Mouse (Mus musculus): Measurements from ENCODE around the gene Fst. TPM values are rescaled to one million over a fixed set of nuclear protein-coding genes. Genes with fewer than 3 reads are reported as not detected.

The Fst gene
- polyA plus RNA-seq, 1 experiment, result 5.7 TPM

DNA sequence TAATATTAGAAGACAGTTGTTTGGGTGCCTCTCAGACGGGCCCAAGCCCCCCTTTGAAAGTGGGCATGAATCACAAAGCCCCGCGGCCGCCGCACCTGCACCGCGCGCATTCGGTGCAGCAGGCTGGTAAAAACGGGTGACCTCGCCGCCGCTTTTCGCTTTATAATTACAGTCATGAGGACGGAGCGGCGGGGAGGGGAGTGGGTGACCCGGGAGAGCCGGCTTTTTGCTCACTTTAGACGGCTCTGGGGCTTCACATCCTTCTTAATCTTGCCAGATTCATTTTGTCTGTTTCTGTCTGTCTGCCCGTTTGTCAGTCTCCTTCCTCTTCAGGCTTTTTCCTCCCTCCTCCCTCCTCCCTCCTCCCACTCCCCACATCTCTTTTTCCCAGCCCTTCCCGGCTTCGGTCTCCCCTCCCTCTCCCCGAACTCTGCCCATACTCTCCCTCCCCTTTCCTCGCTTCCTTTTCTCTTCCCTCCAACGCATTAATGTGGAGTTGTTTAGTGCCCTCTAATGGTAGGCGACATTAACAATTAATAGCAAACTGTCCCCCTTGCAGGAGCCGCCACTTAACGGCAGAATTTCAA is 1.6 kb upstream of the Fst start:
- Histone ChIP-seq H3K4me3 (ENCODE audit: insufficient read depth, low read length) (0 out of 2 replicates have a peak overlapping the region, but pooled peaks have one; percentile 11), H3K27ac (ENCODE audit: insufficient read depth, low read length) (no peak overlapping the region), H3K4me1 (ENCODE audit: control insufficient read depth, insufficient read depth, low read length) (no peaks in the 10 kb centered on the region)
- peak; percentile 38; the same call in 1 of the 2 replicates for TF ChIP-seq CTCF (IDR thresholded peaks at IDR 0.05; ENCODE audit: extremely low read depth, insufficient read depth, low read length)
- no peak for TF ChIP-seq POLR2A (IDR thresholded peaks at IDR 0.05; ENCODE audit: extremely low read depth, insufficient read depth, low read length)

DNA sequence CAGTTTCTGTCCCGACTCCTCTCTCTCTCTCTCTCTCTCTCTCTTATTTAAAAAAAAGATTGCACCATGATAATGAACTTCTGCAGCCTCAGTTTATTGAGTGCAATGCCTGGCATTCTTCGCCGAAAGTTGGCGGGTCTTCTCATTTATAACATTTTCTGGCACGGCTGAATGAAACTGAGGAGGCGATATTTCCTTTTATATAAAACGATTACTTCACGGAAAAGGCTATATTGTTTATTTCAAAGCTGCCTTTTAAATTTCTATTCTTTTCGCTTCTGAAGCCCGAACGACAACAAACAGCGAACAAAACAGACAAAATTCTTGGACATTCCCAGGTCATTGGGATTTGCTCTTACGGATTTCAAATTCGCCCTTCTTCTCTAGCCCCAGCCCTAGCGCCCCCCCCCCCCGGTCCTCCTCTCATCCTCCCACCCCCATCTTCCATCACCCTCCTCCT is 980 bp upstream of the Fst start:
- H3K4me3 ChIP-seq (ENCODE audit: insufficient read depth, low read length), result peak overlapping the region; percentile 29
- no peak overlapping the region for H3K27ac ChIP-seq (ENCODE audit: insufficient read depth, low read length)
- no peaks in the 10 kb centered on the region for H3K4me1 ChIP-seq (ENCODE audit: control insufficient read depth, insufficient read depth, low read length)
- TF ChIP-seq CTCF (IDR thresholded peaks at IDR 0.05; ENCODE audit: extremely low read depth, insufficient read depth, low read length) (no peak), POLR2A (IDR thresholded peaks at IDR 0.05; ENCODE audit: extremely low read depth, insufficient read depth, low read length) (no peak)

DNA sequence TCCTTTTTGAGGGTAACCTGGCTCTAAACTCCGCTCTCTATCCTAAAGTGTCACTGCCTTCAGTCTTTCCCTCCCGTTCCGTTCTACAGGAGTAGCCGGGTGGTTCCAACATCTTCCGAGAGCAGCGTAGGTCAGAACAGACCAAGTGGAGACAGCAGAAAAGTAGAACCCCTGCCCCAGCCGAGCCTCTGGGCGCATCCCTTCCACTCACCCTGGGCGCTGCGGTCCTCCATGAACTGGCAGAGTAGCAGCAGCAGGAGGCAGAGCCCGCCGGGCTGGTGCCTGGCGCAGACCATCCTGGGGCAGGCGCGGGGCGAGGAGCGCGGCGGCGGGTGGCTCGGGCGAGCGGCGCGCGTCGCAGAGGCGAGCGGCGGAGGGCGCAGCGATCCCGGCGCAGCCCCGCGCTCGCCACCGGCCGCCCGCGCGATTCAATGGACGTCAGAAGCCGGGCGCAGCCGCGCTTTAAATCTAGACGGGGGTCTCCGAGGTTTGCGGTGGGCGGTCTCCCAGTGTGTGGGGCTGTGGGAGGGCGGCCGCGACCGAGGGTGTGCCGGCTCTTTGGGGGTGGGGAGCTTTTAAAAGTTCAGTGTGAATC is 363 bp downstream of the Fst start:
- H3K4me1 ChIP-seq (ENCODE audit: control insufficient read depth, insufficient read depth, low read length), result no peaks in the 10 kb centered on the region
- H3K4me3 ChIP-seq (ENCODE audit: insufficient read depth, low read length), result peak overlapping the region; percentile 41
- TF ChIP-seq CTCF (IDR thresholded peaks at IDR 0.05; ENCODE audit: extremely low read depth, insufficient read depth, low read length), result no peak
- TF ChIP-seq POLR2A (IDR thresholded peaks at IDR 0.05; ENCODE audit: extremely low read depth, insufficient read depth, low read length), result no peak
- no peak overlapping the region for H3K27ac ChIP-seq (ENCODE audit: insufficient read depth, low read length)

DNA sequence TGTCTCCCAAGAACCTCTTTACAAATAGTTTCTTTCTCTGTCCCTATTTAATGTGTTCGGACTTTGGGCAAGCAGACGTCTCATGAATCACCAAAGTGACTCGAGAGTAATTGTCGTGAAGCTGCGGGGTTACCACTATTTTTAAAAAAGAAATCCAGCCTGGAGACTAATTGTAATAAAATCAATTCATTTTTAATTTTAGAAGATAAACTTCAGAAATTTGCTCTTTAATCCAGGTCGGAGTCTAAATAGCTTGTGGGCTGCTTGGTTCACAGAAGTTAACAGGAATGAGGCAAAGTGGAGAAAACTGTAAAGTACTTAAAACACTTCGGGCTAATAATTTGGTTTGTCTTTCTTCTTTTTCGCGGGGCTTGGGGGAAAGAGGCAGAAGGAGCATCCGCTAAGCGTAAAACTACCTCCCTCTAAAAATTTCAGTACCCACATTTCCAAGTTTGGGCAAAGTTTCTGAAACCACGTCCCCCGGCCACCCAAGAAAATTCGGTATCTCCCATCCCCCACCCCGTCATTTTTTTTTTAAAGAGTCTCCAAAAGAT is 1.1 kb downstream of the Fst start:
- Histone ChIP-seq H3K4me1 (ENCODE audit: control insufficient read depth, insufficient read depth, low read length) (no peaks in the 10 kb centered on the region), H3K4me3 (ENCODE audit: insufficient read depth, low read length) (peak overlapping the region; percentile 41), H3K27ac (ENCODE audit: insufficient read depth, low read length) (no peak overlapping the region)
- TF ChIP-seq CTCF (IDR thresholded peaks at IDR 0.05; ENCODE audit: extremely low read depth, insufficient read depth, low read length), result no peak
- TF ChIP-seq POLR2A (IDR thresholded peaks at IDR 0.05; ENCODE audit: extremely low read depth, insufficient read depth, low read length), result no peak

DNA sequence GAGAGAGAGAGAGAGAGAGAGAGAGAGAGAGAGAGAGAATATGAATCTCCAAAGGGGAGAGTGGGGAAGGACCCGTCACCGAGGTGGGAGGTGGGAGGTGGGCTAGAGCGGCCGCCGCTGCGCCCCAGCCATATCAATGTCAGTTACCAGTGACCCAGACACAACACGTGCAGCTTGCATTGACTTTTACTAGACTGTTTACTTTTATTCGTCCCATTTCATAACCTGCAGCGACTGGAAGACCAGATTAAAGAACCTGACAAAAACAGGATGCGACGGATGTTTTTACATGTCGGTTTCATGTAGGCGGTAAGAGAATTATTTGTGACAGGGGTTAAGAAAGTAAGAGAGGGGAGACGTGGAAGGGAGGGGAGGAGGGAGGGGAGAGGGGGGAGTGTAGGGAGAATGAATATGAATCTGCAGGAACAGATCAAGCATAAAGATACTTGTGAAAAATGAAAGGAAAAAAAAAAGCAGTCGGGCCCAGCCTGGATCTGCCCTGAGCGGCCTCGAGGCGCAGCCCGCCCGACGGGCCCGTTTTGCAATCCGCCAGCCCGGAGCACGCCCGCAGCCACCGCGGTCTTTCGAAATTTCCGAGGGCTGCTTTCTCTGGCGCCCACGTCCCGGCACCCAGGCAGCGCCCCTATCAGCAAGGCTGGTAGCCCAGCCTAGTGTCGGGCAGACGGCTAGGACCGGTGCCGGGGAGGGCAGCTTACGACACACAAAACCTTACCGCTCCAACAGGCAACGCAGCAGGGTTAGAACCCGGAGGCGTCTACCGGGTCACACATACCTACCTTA is 1.8 kb downstream of the Fst start:
- no peak for TF ChIP-seq POLR2A (IDR thresholded peaks at IDR 0.05; ENCODE audit: extremely low read depth, insufficient read depth, low read length)
- TF ChIP-seq CTCF (IDR thresholded peaks at IDR 0.05; ENCODE audit: extremely low read depth, insufficient read depth, low read length), result no peak
- peak overlapping the region; percentile 2; the same call in 1 of the 2 replicates for H3K4me3 ChIP-seq (ENCODE audit: insufficient read depth, low read length)
- no peak overlapping the region for H3K27ac ChIP-seq (ENCODE audit: insufficient read depth, low read length)

DNA sequence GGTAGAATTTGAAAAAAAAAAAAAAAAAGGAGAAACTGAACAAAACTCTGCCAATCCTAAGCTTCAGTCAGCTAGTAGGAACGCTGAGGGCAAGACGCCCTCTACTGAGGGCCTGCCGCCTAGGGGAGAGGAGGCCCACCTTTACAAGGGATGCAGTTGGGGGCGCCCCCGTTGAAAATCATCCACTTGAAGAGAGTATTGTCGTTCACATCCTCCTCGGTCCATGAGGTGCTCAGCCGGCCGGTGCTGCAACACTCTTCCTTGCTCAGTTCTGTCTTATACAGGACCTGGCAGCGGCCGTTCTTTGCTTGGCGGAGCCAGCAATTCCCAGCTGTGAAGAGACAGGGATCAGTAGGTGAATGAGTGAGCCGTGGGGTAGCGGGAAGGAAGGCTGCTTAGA is 2.5 kb downstream of the Fst start:
- Histone ChIP-seq H3K27ac (ENCODE audit: insufficient read depth, low read length) (no peak overlapping the region), H3K4me1 (ENCODE audit: control insufficient read depth, insufficient read depth, low read length) (no peaks in the 10 kb centered on the region), H3K4me3 (ENCODE audit: insufficient read depth, low read length) (peak overlapping the region; percentile 2; the same call in 1 of the 2 replicates)
- TF ChIP-seq POLR2A (IDR thresholded peaks at IDR 0.05; ENCODE audit: extremely low read depth, insufficient read depth, low read length) (no peak), CTCF (IDR thresholded peaks at IDR 0.05; ENCODE audit: extremely low read depth, insufficient read depth, low read length) (no peak)

More for the DNA sequence above, 1.8 kb downstream of the Fst start:
- H3K4me1 ChIP-seq (ENCODE audit: control insufficient read depth, insufficient read depth, low read length), result no peaks in the 10 kb centered on the region

DNA sequence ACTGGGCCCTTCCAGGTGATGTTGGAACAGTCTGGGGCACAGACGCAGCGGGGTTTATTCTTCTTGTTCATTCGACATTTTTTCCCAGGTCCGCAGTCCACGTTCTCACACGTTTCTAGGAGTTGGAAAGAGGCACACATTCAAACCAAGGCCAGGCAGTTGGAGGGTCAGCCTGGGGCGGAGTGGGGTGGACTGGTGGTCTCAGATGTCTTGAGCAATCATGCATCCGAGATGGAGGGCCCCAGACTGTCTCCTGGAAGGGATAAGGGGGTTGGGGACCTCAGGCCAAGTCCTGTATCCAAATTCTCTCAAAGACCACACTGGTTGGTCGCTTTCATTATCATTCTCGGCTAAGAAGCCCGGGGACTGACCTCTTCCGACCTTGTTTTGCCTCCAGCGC is 3.0 kb downstream of the Fst start:
- Histone ChIP-seq H3K4me3 (ENCODE audit: insufficient read depth, low read length) (no peak overlapping the region), H3K4me1 (ENCODE audit: control insufficient read depth, insufficient read depth, low read length) (no peaks in the 10 kb centered on the region), H3K27ac (ENCODE audit: insufficient read depth, low read length) (no peak overlapping the region)
- TF ChIP-seq CTCF (IDR thresholded peaks at IDR 0.05; ENCODE audit: extremely low read depth, insufficient read depth, low read length), result no peak
- TF ChIP-seq POLR2A (IDR thresholded peaks at IDR 0.05; ENCODE audit: extremely low read depth, insufficient read depth, low read length), result no peak

DNA sequence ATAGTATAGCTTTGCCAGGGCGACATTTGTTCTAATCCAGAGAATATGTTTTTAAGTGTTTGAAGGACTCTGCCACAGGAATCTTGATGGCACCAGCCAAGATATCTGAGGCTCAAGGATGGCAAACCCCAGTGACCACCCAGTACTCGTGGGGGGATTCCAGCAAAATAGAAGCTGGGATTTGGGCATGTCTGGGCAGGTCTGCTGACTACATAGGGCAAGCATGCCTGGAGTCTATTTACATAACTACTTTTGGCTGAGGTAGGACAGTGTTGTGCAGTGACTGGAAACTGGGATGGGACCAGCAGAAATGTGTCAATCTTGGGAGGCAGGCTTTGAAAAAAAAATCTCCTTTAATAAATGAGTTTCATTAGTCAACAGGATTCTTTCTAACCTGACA is 11.5 kb downstream of the Fst start:
- H3K4me3 ChIP-seq (ENCODE audit: insufficient read depth, low read length), result no peak overlapping the region
- TF ChIP-seq POLR2A (IDR thresholded peaks at IDR 0.05; ENCODE audit: extremely low read depth, insufficient read depth, low read length), result no peak
- TF ChIP-seq CTCF (IDR thresholded peaks at IDR 0.05; ENCODE audit: extremely low read depth, insufficient read depth, low read length), result no peak
- H3K27ac ChIP-seq (ENCODE audit: insufficient read depth, low read length), result no peak overlapping the region
- H3K4me1 ChIP-seq (ENCODE audit: control insufficient read depth, insufficient read depth, low read length), result no peaks in the 10 kb centered on the region

DNA sequence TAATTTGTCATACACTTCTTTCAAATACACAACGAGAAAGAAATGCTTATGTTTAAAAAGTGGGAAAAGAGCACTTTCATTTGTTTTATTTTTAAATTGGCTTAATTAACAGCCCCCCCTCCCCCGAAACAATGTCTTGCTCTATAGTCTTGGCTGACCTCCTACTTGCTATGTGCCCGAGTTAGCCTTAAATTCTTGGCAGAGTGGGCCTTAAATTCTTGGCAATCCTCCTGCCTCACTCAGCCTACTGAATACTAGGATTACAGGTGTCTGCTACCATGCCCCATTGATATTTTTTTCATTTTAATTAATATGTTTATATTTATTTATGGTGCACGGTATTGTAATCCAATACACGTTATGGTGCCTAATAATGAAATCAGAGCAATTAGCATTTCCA is 26.3 kb downstream of the Fst start:
- TF ChIP-seq CTCF (IDR thresholded peaks at IDR 0.05; ENCODE audit: extremely low read depth, insufficient read depth, low read length) (no peak), POLR2A (IDR thresholded peaks at IDR 0.05; ENCODE audit: extremely low read depth, insufficient read depth, low read length) (no peak)
- Histone ChIP-seq H3K4me1 (ENCODE audit: control insufficient read depth, insufficient read depth, low read length) (no peaks in the 10 kb centered on the region), H3K27ac (ENCODE audit: insufficient read depth, low read length) (no peak overlapping the region), H3K4me3 (ENCODE audit: insufficient read depth, low read length) (no peak overlapping the region)
